Mouse (Mus musculus): Measurements from ENCODE around the gene Il2rg. TPM values are rescaled to one million over a fixed set of nuclear protein-coding genes. Genes with fewer than 3 reads are reported as not detected.

Il2rg gene
- polyA plus RNA-seq, 2 experiments from 2014 or later = 2,002 to 2,386 TPM

DNA sequence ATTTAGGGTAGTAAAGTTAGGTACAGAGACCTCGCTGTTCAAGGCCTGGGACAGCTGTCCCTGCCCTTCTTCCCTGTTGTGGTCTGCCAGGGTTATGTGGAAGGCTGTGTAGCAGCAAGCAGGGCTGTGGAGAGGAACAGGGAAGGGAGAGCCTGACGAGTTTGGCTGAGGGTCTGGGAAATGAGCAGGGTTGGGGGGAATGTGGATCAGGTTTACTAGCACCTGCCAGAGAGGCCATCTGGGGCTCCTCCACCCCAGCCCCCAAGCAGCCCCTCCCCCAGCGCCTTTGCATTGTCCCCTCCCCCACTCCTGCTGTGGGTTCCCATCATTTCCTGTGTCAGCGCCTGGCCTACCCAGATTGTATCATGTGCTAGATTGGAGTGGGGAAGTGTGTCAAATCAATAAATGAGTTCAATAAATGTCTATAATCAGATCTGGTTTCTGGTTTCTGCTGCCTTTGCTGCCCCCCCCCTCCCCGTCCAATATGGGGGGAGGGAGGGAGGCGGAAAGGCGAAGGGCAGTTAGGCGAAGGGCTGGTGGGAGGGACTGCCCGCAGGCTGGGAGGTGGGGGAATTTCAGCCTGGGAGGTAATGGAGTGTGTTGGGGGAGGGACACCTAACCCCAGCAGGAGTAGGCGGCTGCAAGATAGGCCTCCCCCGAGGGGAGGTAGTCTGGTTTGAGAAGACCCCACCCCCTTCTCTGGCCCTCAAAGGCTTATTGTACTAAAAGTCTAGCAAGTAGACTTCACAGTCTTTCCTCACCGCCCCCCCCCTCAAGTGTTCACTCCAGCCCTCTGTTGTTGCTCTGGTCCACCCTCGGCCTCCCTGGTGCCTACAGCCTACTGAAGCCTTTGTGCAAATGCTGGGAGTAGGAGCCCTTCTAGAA lies 7.4 kb downstream of the Il2rg start:
- ATAC-seq = peak; percentile 26

DNA sequence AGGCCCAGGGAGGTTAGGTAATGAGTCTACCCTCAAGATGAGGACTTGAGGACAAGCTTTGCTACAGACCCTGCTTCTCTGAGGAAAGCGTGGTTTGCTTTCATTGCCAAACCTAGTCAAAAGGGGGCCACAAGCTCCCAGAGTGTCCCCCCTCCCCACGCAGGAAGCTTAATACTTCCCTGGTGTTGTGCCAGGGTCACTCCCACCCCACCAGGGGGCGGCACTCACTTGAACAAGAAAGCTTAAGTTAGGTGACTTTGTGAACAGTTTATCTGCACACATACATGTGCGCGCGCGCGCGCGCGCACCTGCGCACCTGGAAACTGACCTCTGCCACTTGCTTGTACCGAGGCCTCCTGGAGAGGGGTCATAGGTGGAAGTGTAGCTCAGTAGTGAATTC lies 11.5 kb downstream of the Il2rg start:
- no peak for ATAC-seq

DNA sequence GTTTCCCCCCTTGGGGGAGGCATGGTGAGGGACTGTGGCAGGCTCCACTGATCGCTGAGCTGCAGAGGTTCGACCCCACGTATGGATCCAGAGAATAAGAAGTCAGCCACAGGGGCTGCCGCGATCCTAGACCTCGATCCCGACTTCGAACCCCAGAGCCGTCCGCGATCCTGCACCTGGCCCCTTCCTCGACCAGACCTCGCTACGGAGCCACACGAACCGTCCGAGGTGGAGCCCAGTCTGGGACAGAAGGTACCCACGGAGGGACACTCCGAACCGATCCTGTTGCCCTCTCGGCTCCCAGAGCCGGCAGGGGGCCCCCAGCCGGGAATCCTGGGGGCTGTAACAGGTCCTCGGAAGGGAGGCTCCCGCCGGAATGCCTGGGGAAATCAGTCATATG lies 13.3 kb downstream of the Il2rg start:
- peak; percentile 16 for ATAC-seq

DNA sequence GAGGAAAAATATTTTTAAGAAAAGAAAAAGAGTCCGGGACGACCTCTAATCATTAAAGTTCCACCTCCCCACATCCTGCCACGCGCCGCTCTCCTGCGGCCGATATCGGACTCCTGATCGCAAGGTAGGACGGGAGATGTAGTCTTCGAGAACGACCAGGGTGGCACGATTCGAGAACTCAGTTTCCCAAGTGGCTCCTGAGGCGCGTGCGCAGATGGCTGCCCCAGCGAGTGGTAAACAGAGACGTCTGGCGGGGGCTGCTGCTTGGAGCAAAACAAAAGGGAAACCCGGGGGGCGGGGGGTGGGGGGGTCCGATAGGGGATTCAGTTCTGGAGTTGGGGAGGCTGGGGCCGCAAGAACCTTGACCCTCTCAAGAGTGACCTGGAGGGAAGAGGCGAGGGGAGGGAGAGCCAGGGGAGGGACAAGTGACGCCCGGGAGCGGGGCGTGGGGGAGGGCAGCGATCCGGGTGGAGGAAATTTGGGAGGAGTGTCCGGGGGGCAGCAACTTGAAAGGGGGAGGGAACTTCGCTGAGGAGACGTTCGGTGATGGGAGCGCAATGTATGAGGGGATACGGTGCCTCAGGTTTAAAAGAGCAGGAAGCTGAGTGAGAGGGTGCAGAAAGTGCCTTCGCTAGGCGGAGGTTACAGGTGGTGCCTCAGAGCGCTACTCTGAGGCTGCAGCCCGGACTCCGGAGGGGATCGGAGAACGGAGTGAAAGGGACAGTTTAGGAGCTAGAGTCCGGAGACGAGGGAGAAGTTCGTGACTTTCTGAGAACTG lies 13.9 kb downstream of the Il2rg start, which contains the start of gene Foxo4:
TSS of gene Foxo4 (plus strand) at position 577 of the 778 bp plus-strand sequence.
- ATAC-seq = peak; percentile 78

DNA sequence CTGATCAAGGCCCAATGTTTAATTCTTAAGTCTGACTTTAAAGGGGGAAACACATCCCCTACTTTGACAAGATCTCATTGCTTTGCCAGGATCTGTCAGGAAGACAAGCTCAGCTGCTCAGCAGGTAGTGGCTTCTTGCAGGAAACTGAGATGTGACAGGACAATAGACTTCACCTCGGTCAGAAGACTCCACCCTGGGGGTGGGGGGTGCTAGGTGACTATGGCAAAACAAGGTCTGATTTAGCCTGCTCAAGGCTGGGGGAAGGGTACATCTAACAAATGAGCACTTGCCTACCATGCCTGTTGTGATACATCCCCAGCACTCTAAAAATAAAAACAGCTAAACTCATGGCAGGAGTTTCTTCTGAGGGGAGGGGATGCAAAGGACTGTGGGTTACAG lies 23.0 kb downstream of the Il2rg start:
- ATAC-seq = no peak

DNA sequence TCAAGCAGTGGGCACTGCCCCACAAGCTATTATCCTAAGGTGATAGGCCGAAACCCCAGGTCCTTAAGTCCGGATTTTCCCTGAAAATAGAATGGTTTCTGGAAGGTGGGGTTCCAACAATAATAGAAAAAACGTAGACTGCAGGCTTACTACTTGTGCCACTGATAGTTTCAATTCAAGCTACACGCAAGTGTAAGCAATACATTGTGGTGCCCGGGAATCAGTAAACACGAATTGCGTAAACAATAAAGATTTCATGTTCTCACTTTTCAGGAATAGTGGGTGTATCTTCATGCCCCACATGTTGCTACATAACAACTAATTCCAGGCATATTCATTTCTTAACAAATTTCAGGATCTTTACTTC lies 45.3 kb downstream of the Il2rg start:
- no peak for ATAC-seq

DNA sequence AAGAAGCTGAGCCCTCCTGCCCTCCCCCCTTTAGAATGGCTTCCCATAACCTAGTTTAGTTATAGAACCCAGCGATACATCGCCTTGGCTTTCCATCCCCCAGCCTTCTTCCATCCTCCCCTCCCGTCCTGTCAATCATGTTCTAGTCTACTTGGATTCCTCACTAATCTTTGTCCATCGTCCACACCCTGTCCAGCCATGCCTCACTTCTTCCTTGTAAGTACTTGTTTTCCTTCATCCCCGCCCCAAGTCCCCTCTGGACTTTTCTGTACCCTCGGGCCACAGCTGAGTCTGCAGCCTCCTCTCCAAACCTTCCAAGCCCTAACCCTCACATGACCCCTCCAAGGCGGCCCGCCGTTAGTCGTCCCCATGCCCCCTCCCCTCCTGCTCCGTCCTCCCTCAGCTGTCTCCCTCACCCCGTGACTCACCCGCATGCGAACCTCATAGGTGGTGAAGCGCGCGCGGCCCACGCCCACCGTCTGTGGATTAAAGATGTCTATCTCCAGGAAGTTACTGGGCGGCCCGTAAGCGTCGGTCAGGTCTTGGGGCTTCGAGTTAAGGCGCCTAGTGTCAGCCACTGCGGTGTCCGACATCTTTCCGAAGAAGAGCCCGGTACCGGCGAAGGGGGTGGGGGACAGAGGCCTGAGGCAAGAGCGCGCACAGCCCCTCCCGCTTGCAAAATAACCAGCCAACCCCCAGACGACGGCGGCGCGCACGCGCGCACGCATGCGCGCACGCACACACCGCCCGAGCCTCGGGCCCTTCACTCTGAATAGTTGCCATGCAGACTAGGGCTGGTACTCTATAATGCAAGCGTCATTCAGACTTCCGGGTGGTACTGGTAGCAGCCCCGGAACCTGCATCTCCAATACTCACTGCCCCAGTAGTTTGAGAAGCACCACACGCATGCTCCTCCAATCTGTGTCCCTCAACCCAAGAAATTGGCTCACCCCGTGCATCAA lies 45.9 kb downstream of the Il2rg start, which contains the start of gene Snx12:
TSS of gene Snx12 (minus strand) at position 730 of the 962 bp plus-strand sequence.
- ATAC-seq = peak; percentile 91

Other genes starting within 250 kb of the Il2rg start
- gene Tex11, start 208.6 kb downstream of the Il2rg start, polyA plus RNA-seq (2017; shearing (Covaris generic)) = not detected
- under 1 TPM in 1 of 2 experiments, not detected in 1; 0.43 TPM for gene Slc7a3, start 182.2 kb downstream of the Il2rg start, polyA plus RNA-seq (2017; shearing (Covaris generic))
- 10 to 100 TPM; 42.7 to 57.1 TPM for gene Snx12, start 45.7 kb downstream of the Il2rg start, polyA plus RNA-seq (2017; shearing (Covaris generic))
- gene Foxo4, start 13.7 kb downstream of the Il2rg start, polyA plus RNA-seq (2017; shearing (Covaris generic)) = 1 to 10 TPM; 4.8 to 6.0 TPM
- 1 to 10 TPM; 1.7 to 2.9 TPM for gene Gm614, start 4.3 kb downstream of the Il2rg start, polyA plus RNA-seq (2017; shearing (Covaris generic))
- gene Gm20489, start 768 bp upstream of the Il2rg start, polyA plus RNA-seq (2017; shearing (Covaris generic)) = under 1 TPM in 1 of 2 experiments, not detected in 1; 0.42 TPM
- gene Med12, start 5.8 kb upstream of the Il2rg start, polyA plus RNA-seq (2017; shearing (Covaris generic)) = 10 to 100 TPM; 72.2 to 98.1 TPM
- under 1 TPM; 0.11 to 0.37 TPM for gene Nlgn3, start 30.9 kb upstream of the Il2rg start, polyA plus RNA-seq (2017; shearing (Covaris generic))
- not detected for gene Gjb1, start 108.1 kb upstream of the Il2rg start, polyA plus RNA-seq (2017; shearing (Covaris generic))
- gene Zmym3, start 152.6 kb upstream of the Il2rg start, polyA plus RNA-seq (2017; shearing (Covaris generic)) = 10 to 100 TPM; 13.1 to 21.1 TPM
- 100 to 1,000 TPM; 348 to 429 TPM for gene Nono, start 161.1 kb upstream of the Il2rg start, polyA plus RNA-seq (2017; shearing (Covaris generic))
- gene Itgb1bp2, start 180.8 kb upstream of the Il2rg start, polyA plus RNA-seq (2017; shearing (Covaris generic)) = 1 to 10 TPM in 1 of 2 experiments, under 1 TPM in 1; 0.98 to 1.2 TPM